Mouse (Mus musculus): ENCODE results near the gene Nedd9. TPM values are rescaled to one million over a fixed set of nuclear protein-coding genes. Genes with fewer than 3 reads are reported as not detected.

The Nedd9 gene
- polyA plus RNA-seq, 1 experiment = 24.7 TPM

- H3K4me3 ChIP-seq (ENCODE audit: insufficient read depth, low read depth, low read length) = no peak overlapping the region
- DNase-seq = no peak
- no peak for TF ChIP-seq CTCF (conservative IDR thresholded peaks at IDR 0.05; ENCODE audit: insufficient read depth, insufficient read length, low read depth, low read length)
- no peak for TF ChIP-seq POLR2A (IDR thresholded peaks at IDR 0.05; ENCODE audit: low read depth, low read length)
These were observed 105.2 kb downstream of the Nedd9 start for GRCm38 (mm10) chr13:41381806-41382546.

GRCm38 (mm10) chr13:41381041-41381805 is 105.9 kb downstream of the Nedd9 start:
- DNase-seq = no peak
- 81% methylated on average over 7 of the region's 7 CpGs for WGBS
- H3K27ac ChIP-seq (ENCODE audit: insufficient read depth, low read depth, low read length) = no peak overlapping the region

More at GRCm38 (mm10) chr13:41381806-41382546, 105.2 kb downstream of the Nedd9 start:
- no peaks in the 10 kb centered on the region for H3K36me3 ChIP-seq (ENCODE audit: control insufficient read depth, insufficient read depth, low read length)
- 95% methylated on average over 5 of the region's 5 CpGs for WGBS
- no peak overlapping the region for H3K27ac ChIP-seq (ENCODE audit: insufficient read depth, low read depth, low read length)
- H3K27me3 ChIP-seq (replicated peaks; ENCODE audit: control insufficient read depth, insufficient read depth, low read length) = no peaks in the 10 kb centered on the region
- no peaks in the 10 kb centered on the region for H3K4me1 ChIP-seq (ENCODE audit: control insufficient read depth, insufficient read depth, low read length)

GRCm38 (mm10) chr13:41379951-41380465 is 107.2 kb downstream of the Nedd9 start:
- no peak for TF ChIP-seq CTCF (conservative IDR thresholded peaks at IDR 0.05; ENCODE audit: insufficient read depth, insufficient read length, low read depth, low read length)
- no peak for TF ChIP-seq POLR2A (IDR thresholded peaks at IDR 0.05; ENCODE audit: low read depth, low read length)
- H3K4me3 ChIP-seq (ENCODE audit: insufficient read depth, low read depth, low read length) = no peak overlapping the region
- H3K27ac ChIP-seq (ENCODE audit: insufficient read depth, low read depth, low read length) = no peak overlapping the region
- no peak for DNase-seq
- no peaks in the 10 kb centered on the region for H3K27me3 ChIP-seq (replicated peaks; ENCODE audit: control insufficient read depth, insufficient read depth, low read length)
- WGBS = 93% methylated on average over 4 of the region's 4 CpGs
- 0 out of 2 replicates have a peak, but pooled peaks cover 4% of the 10 kb centered on the region for H3K4me1 ChIP-seq (ENCODE audit: control insufficient read depth, insufficient read depth, low read length)
- no peaks in the 10 kb centered on the region for H3K36me3 ChIP-seq (ENCODE audit: control insufficient read depth, insufficient read depth, low read length)

More at GRCm38 (mm10) chr13:41381041-41381805, 105.9 kb downstream of the Nedd9 start:
- no peaks in the 10 kb centered on the region for H3K36me3 ChIP-seq (ENCODE audit: control insufficient read depth, insufficient read depth, low read length)
- no peaks in the 10 kb centered on the region for H3K27me3 ChIP-seq (replicated peaks; ENCODE audit: control insufficient read depth, insufficient read depth, low read length)
- H3K4me1 ChIP-seq (ENCODE audit: control insufficient read depth, insufficient read depth, low read length) = no peaks in the 10 kb centered on the region
- no peak for TF ChIP-seq CTCF (conservative IDR thresholded peaks at IDR 0.05; ENCODE audit: insufficient read depth, insufficient read length, low read depth, low read length)
- no peak for TF ChIP-seq POLR2A (IDR thresholded peaks at IDR 0.05; ENCODE audit: low read depth, low read length)
- no peak overlapping the region for H3K4me3 ChIP-seq (ENCODE audit: insufficient read depth, low read depth, low read length)

DNA sequence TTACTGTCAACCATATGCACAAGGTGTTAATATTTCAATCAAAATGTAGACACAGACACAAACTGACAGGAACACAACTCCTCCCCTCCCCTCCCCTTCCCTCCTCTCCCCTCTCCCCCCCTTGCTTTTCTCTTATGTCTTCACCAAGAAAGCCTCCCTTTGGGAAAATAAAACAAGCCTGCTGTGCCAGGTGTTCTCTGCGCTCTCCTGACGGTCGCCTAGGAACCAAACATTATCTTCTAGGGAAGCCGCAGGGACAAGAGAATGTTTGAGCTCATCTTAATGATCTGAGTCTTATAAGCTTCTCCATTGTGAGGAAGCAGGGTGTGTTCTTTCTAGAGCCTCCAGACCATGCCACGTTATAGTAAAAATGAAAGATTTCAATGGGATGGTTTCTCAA is 108.7 kb downstream of the Nedd9 start:
- no peak for TF ChIP-seq POLR2A (IDR thresholded peaks at IDR 0.05; ENCODE audit: low read depth, low read length)
- no peak for TF ChIP-seq CTCF (conservative IDR thresholded peaks at IDR 0.05; ENCODE audit: insufficient read depth, insufficient read length, low read depth, low read length)
- DNase-seq = no peak
- no peaks in the 10 kb centered on the region for H3K36me3 ChIP-seq (ENCODE audit: control insufficient read depth, insufficient read depth, low read length)
- no peak overlapping the region for H3K27ac ChIP-seq (ENCODE audit: insufficient read depth, low read depth, low read length)
- no peak overlapping the region for H3K4me3 ChIP-seq (ENCODE audit: insufficient read depth, low read depth, low read length)
- WGBS = 88% methylated on average over 5 of the region's 5 CpGs
- H3K27me3 ChIP-seq (replicated peaks; ENCODE audit: control insufficient read depth, insufficient read depth, low read length) = no peaks in the 10 kb centered on the region
- 0 out of 2 replicates have a peak, but pooled peaks cover 4% of the 10 kb centered on the region for H3K4me1 ChIP-seq (ENCODE audit: control insufficient read depth, insufficient read depth, low read length)

DNA sequence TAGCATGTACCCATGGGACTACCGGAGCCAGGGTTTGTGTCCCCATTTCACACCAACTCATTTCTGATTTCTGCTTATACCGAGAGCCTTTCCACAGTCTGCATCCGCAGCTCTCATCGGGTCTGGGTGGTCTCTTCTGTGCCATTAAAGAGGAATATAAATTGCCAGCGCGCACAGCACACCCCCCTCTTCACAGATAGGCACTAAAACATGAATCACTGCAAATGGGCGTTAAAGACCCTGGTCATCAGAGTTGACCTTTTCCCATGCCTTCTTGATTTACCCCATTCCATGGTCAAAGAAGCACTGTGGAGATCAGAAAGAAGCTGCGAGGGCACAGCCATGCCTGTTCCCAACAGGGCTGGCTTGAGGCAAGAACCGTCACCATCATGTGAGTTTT is 109.3 kb downstream of the Nedd9 start:
- DNase-seq = no peak
- no peaks in the 10 kb centered on the region for H3K27me3 ChIP-seq (replicated peaks; ENCODE audit: control insufficient read depth, insufficient read depth, low read length)
- no peaks in the 10 kb centered on the region for H3K36me3 ChIP-seq (ENCODE audit: control insufficient read depth, insufficient read depth, low read length)
- H3K4me3 ChIP-seq (ENCODE audit: insufficient read depth, low read depth, low read length) = no peak overlapping the region
- no peak for TF ChIP-seq POLR2A (IDR thresholded peaks at IDR 0.05; ENCODE audit: low read depth, low read length)
- TF ChIP-seq CTCF (conservative IDR thresholded peaks at IDR 0.05; ENCODE audit: insufficient read depth, insufficient read length, low read depth, low read length) = no peak
- 87% methylated on average over 9 of the region's 9 CpGs for WGBS
- no peak overlapping the region for H3K27ac ChIP-seq (ENCODE audit: insufficient read depth, low read depth, low read length)
- 0 out of 2 replicates have a peak, but pooled peaks cover 4% of the 10 kb centered on the region for H3K4me1 ChIP-seq (ENCODE audit: control insufficient read depth, insufficient read depth, low read length)

GRCm38 (mm10) chr13:41377011-41377431 is 110.1 kb downstream of the Nedd9 start:
- TF ChIP-seq CTCF (conservative IDR thresholded peaks at IDR 0.05; ENCODE audit: insufficient read depth, insufficient read length, low read depth, low read length) = no peak
- TF ChIP-seq POLR2A (IDR thresholded peaks at IDR 0.05; ENCODE audit: low read depth, low read length) = no peak
- Histone ChIP-seq H3K27me3 (replicated peaks; ENCODE audit: control insufficient read depth, insufficient read depth, low read length) (no peaks in the 10 kb centered on the region), H3K36me3 (ENCODE audit: control insufficient read depth, insufficient read depth, low read length) (no peaks in the 10 kb centered on the region), H3K27ac (ENCODE audit: insufficient read depth, low read depth, low read length) (no peak overlapping the region), H3K4me1 (ENCODE audit: control insufficient read depth, insufficient read depth, low read length) (0 out of 2 replicates have a peak, but pooled peaks cover 4% of the 10 kb centered on the region), H3K4me3 (ENCODE audit: insufficient read depth, low read depth, low read length) (no peak overlapping the region)
- 70% methylated on average over 2 of the region's 2 CpGs for WGBS
- DNase-seq = no peak

DNA sequence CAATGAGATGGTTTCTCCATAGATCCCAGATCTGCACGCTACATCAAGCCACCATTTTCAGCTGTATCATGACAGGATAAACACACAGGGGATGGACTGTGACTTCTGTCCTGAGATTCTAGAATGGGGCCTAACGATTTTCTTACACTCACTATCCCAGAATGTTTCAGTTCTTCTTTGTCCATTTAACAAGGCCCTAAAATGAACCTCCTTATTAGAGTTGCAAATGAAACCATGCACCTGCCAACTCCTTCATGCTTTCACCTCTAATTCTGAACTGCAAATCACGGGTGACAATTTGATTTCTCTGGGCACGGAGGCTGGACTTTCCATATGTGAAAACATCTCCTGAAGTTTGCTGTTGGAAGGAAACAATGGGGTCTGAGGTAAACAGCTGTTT is 111.1 kb downstream of the Nedd9 start:
- peak; percentile 27 for DNase-seq
- TF ChIP-seq CTCF (conservative IDR thresholded peaks at IDR 0.05; ENCODE audit: insufficient read depth, insufficient read length, low read depth, low read length) = no peak
- TF ChIP-seq POLR2A (IDR thresholded peaks at IDR 0.05; ENCODE audit: low read depth, low read length) = no peak
- Histone ChIP-seq H3K36me3 (ENCODE audit: control insufficient read depth, insufficient read depth, low read length) (no peaks in the 10 kb centered on the region), H3K4me1 (ENCODE audit: control insufficient read depth, insufficient read depth, low read length) (0 out of 2 replicates have a peak, but pooled peaks cover 4% of the 10 kb centered on the region), H3K4me3 (ENCODE audit: insufficient read depth, low read depth, low read length) (no peak overlapping the region), H3K27me3 (replicated peaks; ENCODE audit: control insufficient read depth, insufficient read depth, low read length) (no peaks in the 10 kb centered on the region), H3K27ac (ENCODE audit: insufficient read depth, low read depth, low read length) (no peak overlapping the region)
- 69% methylated on average over 4 of the region's 4 CpGs for WGBS

All from kidney, adult 2 months (tissue).